Mouse (Mus musculus): ENCODE measurements at regions not wholly inside any gene's neighbourhood (a gene's known extent, or its start where the extent isn't known, plus 50 kb on each side); places are given as distances from the start of the nearest gene placed in this dataset.

GRCm38 (mm10) chr5:43089475-43089874 lies 143.5 kb upstream of the Cpeb2 start (continued):
- TF ChIP-seq BHLHE40 (IDR thresholded peaks at IDR 0.05; ENCODE audit: low read depth, low read length) (no peak), PAX5 (IDR thresholded peaks at IDR 0.05; ENCODE audit: low read length) (no peak), IRF4 (IDR thresholded peaks at IDR 0.05; ENCODE audit: low read depth, low read length) (no peak)

- Histone ChIP-seq H3K4me3 (replicated peaks in 1 of 3; ENCODE audit: low read depth in 2 of 3, low read length in 2 of 3, poor library complexity in 1 of 3) (no peak overlapping the region), H3K27ac (ENCODE audit: insufficient read depth, low read depth) (no peak overlapping the region), H3K36me3 (replicated peaks in 1 of 2; ENCODE audit: control insufficient read depth in 1 of 2, insufficient read depth in 1 of 2, low read length in 1 of 2) (no peaks in the 10 kb centered on the region), H3K9ac (ENCODE audit: insufficient read depth, low read depth) (no peak overlapping the region), H3K4me2 (ENCODE audit: insufficient read depth, low read depth, poor library complexity, severe bottlenecking) (no peak overlapping the region), H3K79me2 (replicated peaks; ENCODE audit: control insufficient read depth, extremely low read depth, insufficient read depth, poor library complexity, severe bottlenecking) (no peaks in the 10 kb centered on the region), H3K4me1 (ENCODE audit: control insufficient read depth in 1 of 2, insufficient read depth in 2 of 2) (no peaks in the 10 kb centered on the region), H3K9me3 (replicated peaks; ENCODE audit: low read length) (no peaks in the 10 kb centered on the region), H3K27me3 (replicated peaks) (no peaks in the 10 kb centered on the region)
- no peak for TF ChIP-seq TCF12 (IDR thresholded peaks at IDR 0.05; ENCODE audit: low read depth, low read length)
- in situ Hi-C loops (cut with MboI; ENCODE audit: low pct_ligation_motif_present, low pct_unique_long_range_greater_than_20kb, low sequenced_read_pairs): no loop called here
- no peak for DNase-seq (ENCODE audit: extremely low read depth)
- dilution Hi-C loops (cut with MboI; ENCODE audit: extremely low pct_ligation_motif_present, extremely low pct_unique_long_range_greater_than_20kb, low sequenced_read_pairs): no loop called here
Observed at GRCm38 (mm10) chr5:43089941-43090340, 143.0 kb upstream of the Cpeb2 start.

GRCm38 (mm10) chr5:43093647-43094326 lies 139.2 kb upstream of the Cpeb2 start:
- Histone ChIP-seq H3K27me3 (replicated peaks) (no peaks in the 10 kb centered on the region), H3K27ac (ENCODE audit: insufficient read depth, low read depth) (no peak overlapping the region), H3K4me1 (ENCODE audit: control insufficient read depth in 1 of 2, insufficient read depth in 2 of 2) (no peaks in the 10 kb centered on the region), H3K36me3 (replicated peaks in 1 of 2; ENCODE audit: control insufficient read depth in 1 of 2, insufficient read depth in 1 of 2, low read length in 1 of 2) (no peaks in the 10 kb centered on the region), H3K9me3 (replicated peaks; ENCODE audit: low read length) (no peaks in the 10 kb centered on the region), H3K9ac (ENCODE audit: insufficient read depth, low read depth) (no peak overlapping the region), H3K4me2 (ENCODE audit: insufficient read depth, low read depth, poor library complexity, severe bottlenecking) (no peak overlapping the region), H3K79me2 (replicated peaks; ENCODE audit: control insufficient read depth, extremely low read depth, insufficient read depth, poor library complexity, severe bottlenecking) (no peaks in the 10 kb centered on the region), H3K4me3 (replicated peaks in 1 of 3; ENCODE audit: low read depth in 2 of 3, low read length in 2 of 3, poor library complexity in 1 of 3) (no peak overlapping the region)
- dilution Hi-C loops (cut with MboI; ENCODE audit: extremely low pct_ligation_motif_present, extremely low pct_unique_long_range_greater_than_20kb, low sequenced_read_pairs) (no loop called here), in situ Hi-C loops (cut with MboI; ENCODE audit: low pct_ligation_motif_present, low pct_unique_long_range_greater_than_20kb, low sequenced_read_pairs) (no loop called here)
- TF ChIP-seq BHLHE40 (IDR thresholded peaks at IDR 0.05; ENCODE audit: low read depth, low read length): no peak
- TF ChIP-seq ZKSCAN1 (IDR thresholded peaks at IDR 0.05; ENCODE audit: borderline replicate concordance, low read depth, low read length): no peak
- TF ChIP-seq USF1 (IDR thresholded peaks at IDR 0.05; ENCODE audit: low read depth, low read length): no peak
- no peak for TF ChIP-seq E2F4 (IDR thresholded peaks at IDR 0.05; ENCODE audit: insufficient replicate concordance, low read depth, low read length)
- DNase-seq (ENCODE audit: extremely low read depth): no peak

- DNase-seq (ENCODE audit: extremely low read depth): no peak
- H3K9me3 ChIP-seq (replicated peaks; ENCODE audit: low read length): no peaks in the 10 kb centered on the region
- no peak overlapping the region for H3K4me2 ChIP-seq (ENCODE audit: insufficient read depth, low read depth, poor library complexity, severe bottlenecking)
- no peaks in the 10 kb centered on the region for H3K4me1 ChIP-seq (ENCODE audit: control insufficient read depth in 1 of 2, insufficient read depth in 2 of 2)
- H3K4me3 ChIP-seq (replicated peaks in 1 of 3; ENCODE audit: low read depth in 2 of 3, low read length in 2 of 3, poor library complexity in 1 of 3): no peak overlapping the region
- TF ChIP-seq ELF1 (IDR thresholded peaks at IDR 0.05; ENCODE audit: low read depth, low read length) (no peak), ZKSCAN1 (IDR thresholded peaks at IDR 0.05; ENCODE audit: borderline replicate concordance, low read depth, low read length) (no peak), E2F4 (IDR thresholded peaks at IDR 0.05; ENCODE audit: insufficient replicate concordance, low read depth, low read length) (no peak), KAT2A (IDR thresholded peaks at IDR 0.05; ENCODE audit: insufficient replicate concordance, low read length) (no peak)
- no peaks in the 10 kb centered on the region for H3K27me3 ChIP-seq (replicated peaks)
- H3K27ac ChIP-seq (ENCODE audit: insufficient read depth, low read depth): no peak overlapping the region
- no peak overlapping the region for H3K9ac ChIP-seq (ENCODE audit: insufficient read depth, low read depth)
- H3K79me2 ChIP-seq (replicated peaks; ENCODE audit: control insufficient read depth, extremely low read depth, insufficient read depth, poor library complexity, severe bottlenecking): no peaks in the 10 kb centered on the region
- in situ Hi-C loops (cut with MboI; ENCODE audit: low pct_ligation_motif_present, low pct_unique_long_range_greater_than_20kb, low sequenced_read_pairs) (no loop called here), dilution Hi-C loops (cut with MboI; ENCODE audit: extremely low pct_ligation_motif_present, extremely low pct_unique_long_range_greater_than_20kb, low sequenced_read_pairs) (no loop called here)
- no peaks in the 10 kb centered on the region for H3K36me3 ChIP-seq (replicated peaks in 1 of 2; ENCODE audit: control insufficient read depth in 1 of 2, insufficient read depth in 1 of 2, low read length in 1 of 2)
Observed at GRCm38 (mm10) chr5:43094329-43094898, 138.6 kb upstream of the Cpeb2 start.
